Mouse (Mus musculus): ENCODE results near the gene Etv3.

DNA sequence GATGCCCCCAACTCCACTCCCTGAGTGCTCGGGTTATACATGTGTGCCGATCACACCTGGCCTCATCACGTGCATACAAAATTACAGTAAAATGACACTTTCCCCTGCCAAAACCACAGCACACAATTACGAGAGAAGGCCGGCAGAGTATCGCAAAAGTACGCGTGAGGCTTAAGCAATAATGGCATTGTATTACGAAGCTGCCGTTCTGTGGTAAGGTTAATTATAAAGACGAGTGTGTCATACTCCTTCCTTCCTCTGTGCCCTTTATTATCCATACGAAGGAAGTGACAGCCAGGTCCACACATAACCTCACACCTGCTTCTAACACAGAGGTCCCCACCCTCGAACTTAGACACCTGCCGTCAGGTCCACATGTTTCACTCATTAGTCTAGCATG, 42.3 kb downstream of the Etv3 start:
- TF ChIP-seq CTCF (IDR thresholded peaks at IDR 0.05; ENCODE audit: low read depth) (no peak), EP300 (IDR thresholded peaks at IDR 0.05; ENCODE audit: low read depth) (no peak)
